Mouse (Mus musculus) hindbrain, postnatal 0 days (tissue): ENCODE data around the gene Ralgps2. TPM values are rescaled to one million over a fixed set of nuclear protein-coding genes. Genes with fewer than 3 reads are reported as not detected.

Experiments used
- ATAC-seq: fragments of 200-750 bp; cut with Nextera tagmentation; 2 replicates; pipeline ENCODE4 v1.8.0; 2017; ENCODE audit warnings: mild to moderate bottlenecking, moderate TSS enrichment, moderate library complexity
- DNase-seq: peaks from one replicate; pipeline ENCODE4 v3.0.0-alpha.2; 2015; ENCODE audit warnings: low spot score
- H3K27ac ChIP-seq: fragments of 300-500 bp; sonication (generic); 2 replicates; pipeline ENCODE4 v1.5.1; 2014; ENCODE audit warnings: mild to moderate bottlenecking
- H3K27me3 ChIP-seq: fragments of 300-500 bp; sonication (generic); 2 replicates; pipeline ENCODE4 v1.6.1; 2014; ENCODE audit warnings: low read length, mixed read lengths; ENCODE audit not compliant: insufficient read depth
- H3K36me3 ChIP-seq: fragments of 300-500 bp; sonication (generic); 2 replicates; pipeline ENCODE4 v1.6.1; 2014; ENCODE audit warnings: low read length, mixed read lengths; ENCODE audit not compliant: insufficient read depth
- H3K4me1 ChIP-seq: fragments of 300-500 bp; sonication (generic); 2 replicates; pipeline ENCODE4 v1.6.1; 2014; ENCODE audit warnings: antibody characterized with exemption, low read length, mixed read lengths; ENCODE audit not compliant: insufficient read depth
- H3K4me2 ChIP-seq: fragments of 300-500 bp; sonication (generic); 2 replicates; pipeline ENCODE4 v1.6.1; 2014; ENCODE audit warnings: low read depth, mild to moderate bottlenecking, low read length, moderate library complexity, mixed read lengths
- H3K4me3 ChIP-seq: fragments of 300-500 bp; sonication (generic); 2 replicates; pipeline ENCODE4 v1.5.1; 2014; ENCODE audit warnings: low read length
- H3K9ac ChIP-seq: fragments of 300-500 bp; sonication (generic); replicated peaks from 2 replicates; pipeline ENCODE4 v1.6.1; 2014; ENCODE audit warnings: mild to moderate bottlenecking, low read length, moderate library complexity, mixed read lengths
- H3K9me3 ChIP-seq: fragments of 300-500 bp; sonication (generic); 2 replicates; pipeline ENCODE4 v1.6.1; 2016; ENCODE audit warnings: low read length, mixed read lengths
- CTCF ChIP-seq: IDR thresholded peaks from 2 replicates; pipeline ENCODE4 v1.5.1; 2016; ENCODE audit warnings: antibody characterized with exemption, control low read depth, low read depth
- WGBS: fragments of 180-500 bp; shearing (Covaris S2); extraction: QIAGEN DNeasy Blood & Tissue Kit; methylation state at CpG from one replicate; pipeline ENCODE4 v1.1.7; 2014; 5-methylcytosine and 5-hydroxymethylcytosine counted together
- polyA plus RNA-seq: library from polyadenylated mRNA; unstranded; fragments of >200 nt; fragmentation: Nextera tagmentation; extraction: Ambion mirVana; gene quantifications from 2 replicates; pipeline ENCODE4 v1.2.1, GENCODE M21; 2015
- total RNA-seq: library from RNA; depleted of rRNA; stranded (reverse); fragments of >200 nt; gene quantifications from 2 replicates; pipeline ENCODE4 v1.2.3, GENCODE M21; 2014

Gene Ralgps2
- total and polyA plus RNA-seq, 2 experiments from 2014 or later = 52.8 to 70.1 TPM

- 0 out of 2 replicates have a peak overlapping the region, but pooled peaks have one; percentile 94 for H3K4me3 ChIP-seq
- no peak for ATAC-seq
- H3K9me3 ChIP-seq = no peaks in the 10 kb centered on the region
- TF ChIP-seq CTCF = no peak
- peak overlapping the region; percentile 83 for H3K4me2 ChIP-seq
- no peak overlapping the region for H3K9ac ChIP-seq
- H3K36me3 ChIP-seq = no peaks in the 10 kb centered on the region
- peaks cover 6% of the 10 kb centered on the region; the same call in 1 of the 2 replicates for H3K4me1 ChIP-seq
- no peak for DNase-seq
- no peaks in the 10 kb centered on the region for H3K27me3 ChIP-seq
- WGBS = 62% methylated on average over 7 of the region's 7 CpGs
- no peak overlapping the region for H3K27ac ChIP-seq
Measured at GRCm38 (mm10) chr1:156937436-156937835, 2.0 kb downstream of the Ralgps2 start.

- H3K27ac ChIP-seq = no peak overlapping the region
- no peak for DNase-seq
- peaks cover 11% of the 10 kb centered on the region; the same call in 1 of the 2 replicates for H3K4me1 ChIP-seq
- WGBS = 92% methylated on average over 7 of the region's 7 CpGs
- H3K9me3 ChIP-seq = no peaks in the 10 kb centered on the region
- H3K27me3 ChIP-seq = no peaks in the 10 kb centered on the region
- no peak overlapping the region for H3K9ac ChIP-seq
- H3K36me3 ChIP-seq = no peaks in the 10 kb centered on the region
- no peak overlapping the region for H3K4me2 ChIP-seq
- TF ChIP-seq CTCF = no peak
- H3K4me3 ChIP-seq = no peak overlapping the region
- no peak for ATAC-seq
Measured at GRCm38 (mm10) chr1:156933712-156934111, 5.7 kb downstream of the Ralgps2 start.

GRCm38 (mm10) chr1:156932036-156932774, 7.2 kb downstream of the Ralgps2 start:
- WGBS = 31% methylated on average over 3 of the region's 3 CpGs
- Histone ChIP-seq H3K4me3 (no peak overlapping the region), H3K4me2 (no peak overlapping the region), H3K36me3 (no peaks in the 10 kb centered on the region), H3K27me3 (no peaks in the 10 kb centered on the region), H3K27ac (no peak overlapping the region), H3K9me3 (no peaks in the 10 kb centered on the region), H3K4me1 (peaks cover 11% of the 10 kb centered on the region; the same call in 1 of the 2 replicates), H3K9ac (no peak overlapping the region)
- no peak for TF ChIP-seq CTCF
- DNase-seq (no peak), ATAC-seq (no peak)

- 58% methylated on average over 10 of the region's 10 CpGs for WGBS
- peak; percentile 30 for DNase-seq
- Histone ChIP-seq H3K9ac (no peak overlapping the region), H3K27me3 (no peaks in the 10 kb centered on the region), H3K9me3 (no peaks in the 10 kb centered on the region), H3K4me3 (no peak overlapping the region), H3K27ac (no peak overlapping the region), H3K4me1 (peaks cover 5% of the 10 kb centered on the region; the same call in 1 of the 2 replicates), H3K4me2 (no peak overlapping the region), H3K36me3 (no peaks in the 10 kb centered on the region)
- ATAC-seq = peak; percentile 40; the same call in 1 of the 2 replicates
- no peak for TF ChIP-seq CTCF
Measured at GRCm38 (mm10) chr1:156931106-156931870, 8.1 kb downstream of the Ralgps2 start.

GRCm38 (mm10) chr1:156930263-156930662, 9.2 kb downstream of the Ralgps2 start:
- WGBS = 55% methylated on average over 5 of the region's 5 CpGs
- TF ChIP-seq CTCF = peak; percentile 38; the same call in 1 of the 2 replicates
- no peak overlapping the region for H3K27ac ChIP-seq

GRCm38 (mm10) chr1:156928255-156928654, 11.2 kb downstream of the Ralgps2 start:
- H3K27ac ChIP-seq = no peak overlapping the region
- H3K36me3 ChIP-seq = no peaks in the 10 kb centered on the region
- H3K4me3 ChIP-seq = no peak overlapping the region
- ATAC-seq (no peak), DNase-seq (no peak)
- no peaks in the 10 kb centered on the region for H3K27me3 ChIP-seq
- H3K9ac ChIP-seq = no peak overlapping the region
- no peak for TF ChIP-seq CTCF
- no peaks in the 10 kb centered on the region for H3K9me3 ChIP-seq
- H3K4me2 ChIP-seq = no peak overlapping the region
- 91% methylated on average over 4 of the region's 4 CpGs for WGBS
- H3K4me1 ChIP-seq = peaks cover 5% of the 10 kb centered on the region; the same call in 1 of the 2 replicates

More at GRCm38 (mm10) chr1:156930263-156930662, 9.2 kb downstream of the Ralgps2 start:
- no peaks in the 10 kb centered on the region for H3K9me3 ChIP-seq
- H3K27me3 ChIP-seq = no peaks in the 10 kb centered on the region
- DNase-seq (no peak), ATAC-seq (no peak)
- H3K9ac ChIP-seq = no peak overlapping the region
- H3K4me1 ChIP-seq = peaks cover 5% of the 10 kb centered on the region; the same call in 1 of the 2 replicates
- no peak overlapping the region for H3K4me2 ChIP-seq
- no peaks in the 10 kb centered on the region for H3K36me3 ChIP-seq
- H3K4me3 ChIP-seq = no peak overlapping the region
